Mouse (Mus musculus): ENCODE results near the gene Trmt44. TPM values are rescaled to one million over a fixed set of nuclear protein-coding genes. Genes with fewer than 3 reads are reported as not detected.

Gene Trmt44
- total and polyA plus RNA-seq, 3 experiments, result 14.3 to 16.6 TPM; not detected in 1

DNA sequence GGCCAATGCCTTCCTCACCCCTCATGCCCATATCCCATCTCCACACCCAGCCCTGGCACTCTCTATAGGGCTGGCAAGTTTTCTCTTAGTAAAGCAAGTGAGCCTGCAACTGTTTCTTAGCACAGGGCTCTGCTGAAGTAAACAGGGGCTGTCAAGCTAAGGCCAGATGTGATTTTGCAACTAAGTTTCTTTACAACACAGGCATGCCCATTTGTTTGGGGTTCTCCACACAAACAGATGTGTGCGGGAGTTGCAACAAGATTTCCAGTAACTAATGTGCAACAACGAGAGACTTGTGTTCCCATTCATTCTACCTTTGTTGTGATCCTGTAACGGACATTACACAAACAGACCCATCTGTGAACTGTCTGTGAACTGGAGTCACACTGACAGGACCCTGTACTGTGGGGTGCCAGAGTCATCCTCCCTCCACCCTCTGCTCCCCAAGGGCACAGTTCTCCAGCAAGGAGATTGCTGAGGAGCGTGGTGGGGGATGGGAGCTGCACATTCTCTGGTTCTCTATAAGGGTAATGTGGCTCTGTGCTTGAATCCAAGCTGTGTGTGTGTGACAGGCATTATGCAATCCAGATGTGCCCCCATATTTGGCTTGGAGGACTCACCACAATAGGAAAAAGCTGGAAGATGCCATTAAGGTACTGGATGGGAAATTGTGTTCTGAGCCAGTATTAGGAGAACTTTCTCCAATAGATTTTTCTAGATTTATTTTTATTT is 33.6 kb downstream of the Trmt44 start:
- no peak for TF ChIP-seq TBP (IDR thresholded peaks at IDR 0.05; ENCODE audit: low read depth, low read length)
- Histone ChIP-seq H3K9ac (ENCODE audit: control insufficient read depth, low read depth, low read length, poor library complexity, severe bottlenecking) (no peak overlapping the region), H3K27ac (ENCODE audit: control insufficient read depth, low read depth, low read length) (no peak overlapping the region), H3K4me3 (ENCODE audit: control insufficient read depth in 1 of 2, insufficient read depth in 1 of 2, low read depth in 2 of 2, low read length in 2 of 2) (no peak overlapping the region), H3K79me2 (ENCODE audit: control insufficient read depth, insufficient read depth, low read length, poor library complexity) (no peaks in the 10 kb centered on the region), H3K4me1 (ENCODE audit: control insufficient read depth in 1 of 2, insufficient read depth in 2 of 2, low read length in 2 of 2) (no peaks in the 10 kb centered on the region), H3K27me3 (ENCODE audit: control insufficient read depth in 1 of 2, insufficient read depth in 2 of 2, low read length in 2 of 2) (no peaks in the 10 kb centered on the region), H3K36me3 (ENCODE audit: control insufficient read depth in 1 of 2, insufficient read depth in 2 of 2, low read length in 2 of 2) (no peaks in the 10 kb centered on the region), H3K9me3 (replicated peaks; ENCODE audit: insufficient read depth, low read length) (no peaks in the 10 kb centered on the region)
- no peak for DNase-seq (ENCODE audit: low read depth, low spot score)

DNA sequence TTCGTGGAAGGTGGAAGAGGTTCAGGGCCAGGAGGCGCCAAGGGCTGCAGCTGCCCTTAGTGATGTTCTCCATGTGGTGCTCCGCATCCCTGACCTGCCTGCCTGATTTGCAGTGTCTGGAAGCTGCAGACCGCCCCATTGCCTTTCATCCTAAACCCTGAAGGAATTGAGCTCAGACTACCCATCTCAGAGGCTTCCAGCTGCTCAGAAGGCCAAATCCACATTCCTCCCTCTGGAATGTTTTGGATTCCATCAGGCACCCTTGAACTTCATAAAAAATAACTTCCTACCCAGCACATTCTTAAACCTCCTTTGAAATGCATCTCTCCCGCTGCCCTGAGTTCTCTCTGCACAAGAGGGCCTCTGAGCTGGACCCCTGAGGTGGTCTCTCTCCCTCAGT is 34.3 kb downstream of the Trmt44 start:
- Histone ChIP-seq H3K4me1 (ENCODE audit: control insufficient read depth in 1 of 2, insufficient read depth in 2 of 2, low read length in 2 of 2) (no peaks in the 10 kb centered on the region), H3K4me3 (ENCODE audit: control insufficient read depth in 1 of 2, insufficient read depth in 1 of 2, low read depth in 2 of 2, low read length in 2 of 2) (no peak overlapping the region), H3K27me3 (ENCODE audit: control insufficient read depth in 1 of 2, insufficient read depth in 2 of 2, low read length in 2 of 2) (no peaks in the 10 kb centered on the region), H3K9ac (ENCODE audit: control insufficient read depth, low read depth, low read length, poor library complexity, severe bottlenecking) (no peak overlapping the region), H3K27ac (ENCODE audit: control insufficient read depth, low read depth, low read length) (no peak overlapping the region), H3K9me3 (replicated peaks; ENCODE audit: insufficient read depth, low read length) (no peaks in the 10 kb centered on the region), H3K36me3 (ENCODE audit: control insufficient read depth in 1 of 2, insufficient read depth in 2 of 2, low read length in 2 of 2) (no peaks in the 10 kb centered on the region), H3K79me2 (ENCODE audit: control insufficient read depth, insufficient read depth, low read length, poor library complexity) (no peaks in the 10 kb centered on the region)
- TF ChIP-seq POLR2A (IDR thresholded peaks at IDR 0.05; ENCODE audit: control insufficient read depth in 1 of 2, insufficient read depth in 1 of 2, low read depth in 1 of 2, low read length in 2 of 2, poor library complexity in 1 of 2) (no peak), CHD2 (IDR thresholded peaks at IDR 0.05; ENCODE audit: low read length) (no peak), JUND (IDR thresholded peaks at IDR 0.05; ENCODE audit: low read depth, low read length) (no peak), ZMIZ1 (IDR thresholded peaks at IDR 0.05; ENCODE audit: low read depth, low read length) (no peak), POLR2AphosphoS5 (IDR thresholded peaks at IDR 0.05; ENCODE audit: borderline replicate concordance, low read depth, low read length) (no peak), NRF1 (IDR thresholded peaks at IDR 0.05; ENCODE audit: insufficient read depth, low read depth, low read length, poor library complexity, severe bottlenecking) (no peak), MAX (IDR thresholded peaks at IDR 0.05; ENCODE audit: low read length) (no peak), GABPA (IDR thresholded peaks at IDR 0.05; ENCODE audit: low read depth, low read length) (no peak), NELFE (IDR thresholded peaks at IDR 0.05; ENCODE audit: low read depth, low read length) (no peak), GATA1 (IDR thresholded peaks at IDR 0.05; ENCODE audit: low read depth, low read length) (no peak), MAFK (IDR thresholded peaks at IDR 0.05; ENCODE audit: borderline replicate concordance, low read depth, low read length) (no peak), ELF1 (IDR thresholded peaks at IDR 0.05; ENCODE audit: low read depth, low read length) (no peak)
- no peak for DNase-seq (ENCODE audit: low read depth, low spot score)

DNA sequence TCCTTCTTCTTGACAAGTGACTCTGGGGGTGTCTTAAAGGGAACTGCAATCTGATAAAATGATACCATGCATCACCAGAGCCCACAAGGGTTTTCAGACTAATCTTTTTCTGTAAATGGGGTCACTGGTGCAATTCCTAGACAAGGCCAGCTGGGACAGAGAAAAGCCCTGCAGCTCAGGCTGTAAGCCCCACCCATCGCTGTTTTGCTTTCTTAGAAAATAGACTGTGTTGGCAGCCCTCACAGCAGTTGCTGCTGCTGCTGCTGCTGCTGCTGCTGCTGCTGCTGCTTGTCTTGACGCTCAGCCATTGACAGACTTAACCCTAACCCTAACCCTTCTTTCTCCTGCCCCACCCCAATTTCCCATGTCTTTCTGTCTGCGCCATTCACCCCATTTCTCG is 35.3 kb downstream of the Trmt44 start:
- Histone ChIP-seq H3K9ac (ENCODE audit: control insufficient read depth, low read depth, low read length, poor library complexity, severe bottlenecking) (no peak overlapping the region), H3K27ac (ENCODE audit: control insufficient read depth, low read depth, low read length) (no peak overlapping the region), H3K4me1 (ENCODE audit: control insufficient read depth in 1 of 2, insufficient read depth in 2 of 2, low read length in 2 of 2) (no peaks in the 10 kb centered on the region), H3K79me2 (ENCODE audit: control insufficient read depth, insufficient read depth, low read length, poor library complexity) (no peaks in the 10 kb centered on the region), H3K27me3 (ENCODE audit: control insufficient read depth in 1 of 2, insufficient read depth in 2 of 2, low read length in 2 of 2) (no peaks in the 10 kb centered on the region), H3K36me3 (ENCODE audit: control insufficient read depth in 1 of 2, insufficient read depth in 2 of 2, low read length in 2 of 2) (no peaks in the 10 kb centered on the region), H3K9me3 (replicated peaks; ENCODE audit: insufficient read depth, low read length) (no peaks in the 10 kb centered on the region), H3K4me3 (ENCODE audit: control insufficient read depth in 1 of 2, insufficient read depth in 1 of 2, low read depth in 2 of 2, low read length in 2 of 2) (no peak overlapping the region)
- no peak for DNase-seq (ENCODE audit: low read depth, low spot score)
- TF ChIP-seq USF2 (IDR thresholded peaks at IDR 0.05; ENCODE audit: borderline replicate concordance in 1 of 2, insufficient read depth in 1 of 2, low read depth in 1 of 2, low read length in 2 of 2), result no peak
- no peak for TF ChIP-seq ELF1 (IDR thresholded peaks at IDR 0.05; ENCODE audit: low read depth, low read length)
- no peak for TF ChIP-seq RCOR1 (IDR thresholded peaks at IDR 0.05; ENCODE audit: low read depth, low read length)
- TF ChIP-seq USF1 (IDR thresholded peaks at IDR 0.05; ENCODE audit: low read depth, low read length), result no peak
- no peak for TF ChIP-seq KAT2A (conservative IDR thresholded peaks at IDR 0.05; ENCODE audit: low read depth, low read length)
- TF ChIP-seq POLR2AphosphoS2 (IDR thresholded peaks at IDR 0.05; ENCODE audit: low read length), result no peak
- no peak for TF ChIP-seq SIN3A (IDR thresholded peaks at IDR 0.05; ENCODE audit: low read length)
- no peak for TF ChIP-seq MXI1 (IDR thresholded peaks at IDR 0.05; ENCODE audit: low read depth, low read length)
- TF ChIP-seq RAD21 (IDR thresholded peaks at IDR 0.05; ENCODE audit: low read depth, low read length), result no peak
- TF ChIP-seq EP300 (IDR thresholded peaks at IDR 0.05; ENCODE audit: low read depth in 1 of 2, low read length in 2 of 2), result no peak
- TF ChIP-seq MYC (IDR thresholded peaks at IDR 0.05; ENCODE audit: low read depth, low read length), result no peak
- no peak for TF ChIP-seq E2F4 (IDR thresholded peaks at IDR 0.05; ENCODE audit: borderline replicate concordance, low read depth, low read length)
- no peak for TF ChIP-seq MYB (IDR thresholded peaks at IDR 0.05; ENCODE audit: low read depth, low read length)
- TF ChIP-seq ZC3H11A (IDR thresholded peaks at IDR 0.05; ENCODE audit: low read depth, low read length), result no peak
- TF ChIP-seq BHLHE40 (IDR thresholded peaks at IDR 0.05; ENCODE audit: borderline replicate concordance, low read depth, low read length), result no peak

All from MEL (cell line).